Mouse (Mus musculus) midbrain, embryonic 14.5 days (tissue): ENCODE measurements around the gene Tanc2. TPM values are rescaled to one million over a fixed set of nuclear protein-coding genes. Genes with fewer than 3 reads are reported as not detected.
A peak's percentile ranks its signal among the peaks of the same experiment; 100 is the strongest.

Source experiments
- ATAC-seq: fragments of 200-750 bp; cut with Nextera tagmentation; 2 replicates; pipeline ENCODE4 v1.8.0; 2017; ENCODE audit warnings: moderate number of reproducible peaks, moderate library complexity; ENCODE audit not compliant: low FRiP score, low TSS enrichment
- DNase-seq: peaks from one replicate; pipeline ENCODE4 v3.0.0-alpha.2; 2015
- H3K27ac ChIP-seq: fragments of 300-500 bp; sonication (generic); replicated peaks from 2 replicates; pipeline ENCODE4 v1.5.1; 2014; ENCODE audit warnings: mild to moderate bottlenecking, low read depth, low read length, moderate library complexity
- H3K27me3 ChIP-seq: fragments of 300-500 bp; sonication (generic); 2 replicates; pipeline ENCODE4 v1.6.1; 2014; ENCODE audit warnings: low read length, control low read depth, mixed read lengths; ENCODE audit not compliant: control insufficient read depth, insufficient read depth
- H3K36me3 ChIP-seq: fragments of 300-500 bp; sonication (generic); 2 replicates; pipeline ENCODE4 v1.6.1; 2014; ENCODE audit warnings: low read length, control low read depth; ENCODE audit not compliant: control insufficient read depth, insufficient read depth
- H3K4me1 ChIP-seq: fragments of 300-500 bp; sonication (generic); 2 replicates; pipeline ENCODE4 v1.6.1; 2014; ENCODE audit warnings: mild to moderate bottlenecking, antibody characterized with exemption, low read length, control low read depth; ENCODE audit not compliant: control insufficient read depth, insufficient read depth
- H3K4me2 ChIP-seq: fragments of 300-500 bp; sonication (generic); 2 replicates; pipeline ENCODE4 v1.6.1; 2014; ENCODE audit warnings: mild to moderate bottlenecking, low read length, moderate library complexity
- H3K4me3 ChIP-seq: fragments of 300-500 bp; sonication (generic); replicated peaks from 2 replicates; pipeline ENCODE4 v1.5.1; 2014; ENCODE audit warnings: low read depth, low read length
- H3K9ac ChIP-seq: fragments of 300-500 bp; sonication (generic); replicated peaks from 2 replicates; pipeline ENCODE4 v1.6.1; 2014; ENCODE audit warnings: mild to moderate bottlenecking, low read length, moderate library complexity
- H3K9me3 ChIP-seq: fragments of 300-500 bp; sonication (generic); 2 replicates; pipeline ENCODE4 v1.6.1; 2016; ENCODE audit warnings: low read length, control low read depth, mixed read lengths; ENCODE audit not compliant: control insufficient read depth
- WGBS: fragments of 180-500 bp; shearing (Covaris S2); extraction: QIAGEN DNeasy Blood & Tissue Kit; methylation state at CpG from one replicate; pipeline ENCODE4 v1.1.7; 2014; 5-methylcytosine and 5-hydroxymethylcytosine counted together
- polyA plus RNA-seq: library from polyadenylated mRNA; unstranded; fragments of >200 nt; fragmentation: Nextera tagmentation; extraction: Ambion mirVana; gene quantifications from 2 replicates; pipeline ENCODE4 v1.2.1, GENCODE M21; 2014

Tanc2 gene
- polyA plus RNA-seq, 1 experiment from 2014 or later, result 46.4 TPM

DNA sequence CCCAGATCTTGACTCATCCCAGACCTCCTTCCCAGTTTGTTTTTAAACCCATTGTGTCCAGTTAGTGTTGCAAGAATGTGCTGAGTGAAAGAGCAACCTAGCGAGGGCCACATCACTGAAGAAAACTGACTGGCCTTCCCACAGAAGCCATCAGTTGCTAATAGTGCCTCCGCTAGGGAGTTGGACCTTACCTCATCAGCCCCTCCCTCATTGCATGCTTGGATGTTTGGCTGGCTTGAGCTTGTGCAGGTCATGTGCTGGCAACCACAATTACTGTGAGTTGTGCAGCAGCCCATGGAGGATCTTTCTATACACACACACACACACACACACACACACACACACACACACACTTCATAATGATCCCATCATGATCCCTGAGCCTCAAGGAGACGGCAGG is 341.6 kb downstream of the Tanc2 start:
- no peak overlapping the region for H3K4me2 ChIP-seq
- H3K27ac ChIP-seq, result no peak overlapping the region
- no peak overlapping the region for H3K9ac ChIP-seq
- DNase-seq (no peak), ATAC-seq (no peak)
- WGBS, result 81% methylated on average over 3 of the region's 3 CpGs
- H3K36me3 ChIP-seq, result peaks cover 11% of the 10 kb centered on the region; the same call in 1 of the 2 replicates
- no peaks in the 10 kb centered on the region for H3K27me3 ChIP-seq
- no peak overlapping the region for H3K4me3 ChIP-seq
- no peaks in the 10 kb centered on the region for H3K9me3 ChIP-seq
- no peaks in the 10 kb centered on the region; the same call in 1 of the 2 replicates for H3K4me1 ChIP-seq

DNA sequence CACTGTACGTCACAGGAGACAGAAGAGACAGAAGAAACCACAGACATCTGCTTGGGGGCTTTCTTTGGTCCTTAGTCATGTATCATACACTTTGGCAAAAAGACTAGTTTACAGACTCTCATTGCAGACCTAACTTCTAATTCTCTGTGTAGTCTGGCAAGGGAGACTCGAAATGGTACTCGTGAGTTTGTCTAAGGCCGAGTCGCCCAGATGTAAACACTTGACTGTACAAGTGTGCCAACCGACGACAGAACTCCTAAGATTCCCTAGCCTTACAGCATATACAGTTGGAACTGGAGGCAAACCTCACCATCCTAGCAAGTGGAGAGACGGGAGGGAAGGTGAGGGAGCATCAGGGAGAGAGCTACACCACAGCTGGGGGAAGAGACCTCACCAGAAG is 344.0 kb downstream of the Tanc2 start:
- DNase-seq (no peak), ATAC-seq (no peak)
- no peak overlapping the region for H3K4me2 ChIP-seq
- no peaks in the 10 kb centered on the region for H3K9me3 ChIP-seq
- H3K9ac ChIP-seq, result no peak overlapping the region
- H3K4me3 ChIP-seq, result no peak overlapping the region
- H3K4me1 ChIP-seq, result no peaks in the 10 kb centered on the region; the same call in 1 of the 2 replicates
- H3K27me3 ChIP-seq, result no peaks in the 10 kb centered on the region
- no peak overlapping the region for H3K27ac ChIP-seq
- H3K36me3 ChIP-seq, result peaks cover 7% of the 10 kb centered on the region; the same call in 1 of the 2 replicates
- WGBS, result 92% methylated on average over 8 of the region's 8 CpGs

DNA sequence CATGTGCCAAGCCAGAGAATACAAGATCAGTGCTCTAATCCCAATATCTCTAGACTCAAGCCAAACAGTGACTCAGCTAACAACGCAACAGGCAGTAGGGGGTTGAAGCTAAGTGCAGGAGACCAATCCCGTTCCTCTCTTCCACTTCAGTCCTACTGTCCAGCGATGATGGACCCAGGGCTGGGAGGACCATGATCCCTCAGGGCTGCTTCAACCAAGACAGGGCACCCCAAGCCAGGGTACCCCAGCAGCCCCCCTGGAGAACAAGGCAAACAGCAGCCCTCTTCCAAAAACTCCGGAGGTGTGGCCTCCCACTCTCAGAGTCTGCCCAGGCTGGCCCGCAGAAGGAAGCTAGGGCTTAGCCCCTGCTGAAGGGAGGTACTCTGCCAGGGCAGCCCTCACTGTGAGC is 344.5 kb downstream of the Tanc2 start:
- Histone ChIP-seq H3K4me3 (no peak overlapping the region), H3K4me2 (no peak overlapping the region), H3K36me3 (peaks cover 7% of the 10 kb centered on the region; the same call in 1 of the 2 replicates), H3K4me1 (no peaks in the 10 kb centered on the region; the same call in 1 of the 2 replicates), H3K9me3 (no peaks in the 10 kb centered on the region), H3K27me3 (no peaks in the 10 kb centered on the region), H3K27ac (no peak overlapping the region), H3K9ac (no peak overlapping the region)
- WGBS, result 76% methylated on average over 5 of the region's 5 CpGs
- DNase-seq (no peak), ATAC-seq (no peak)

DNA sequence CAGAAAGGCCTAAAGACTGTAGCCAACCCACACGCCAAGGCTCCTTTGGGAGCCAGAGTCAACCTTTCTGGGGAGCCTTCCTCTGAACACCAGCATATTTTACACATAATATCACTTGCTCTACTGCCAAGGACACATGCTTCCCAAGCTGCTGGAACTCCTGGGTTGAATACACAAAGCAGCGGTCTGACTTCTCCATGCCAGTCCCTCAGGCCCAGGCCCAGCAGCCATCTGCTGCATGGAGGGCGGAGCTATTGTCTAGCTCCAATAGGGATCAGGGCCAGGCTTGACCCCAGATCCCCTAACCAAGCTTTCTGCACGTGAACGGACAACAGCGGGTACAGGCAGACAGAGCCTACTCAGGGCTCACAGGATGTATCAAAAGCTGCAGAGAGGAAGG is 345.0 kb downstream of the Tanc2 start:
- WGBS, result 30% methylated on average over 6 of the region's 6 CpGs
- ATAC-seq, result no peak
- Histone ChIP-seq H3K36me3 (peaks cover 7% of the 10 kb centered on the region; the same call in 1 of the 2 replicates), H3K27me3 (no peaks in the 10 kb centered on the region), H3K9me3 (no peaks in the 10 kb centered on the region), H3K4me1 (no peaks in the 10 kb centered on the region; the same call in 1 of the 2 replicates), H3K27ac (no peak overlapping the region), H3K4me3 (no peak overlapping the region), H3K4me2 (no peak overlapping the region), H3K9ac (no peak overlapping the region)
- DNase-seq, result peak; percentile 10

DNA sequence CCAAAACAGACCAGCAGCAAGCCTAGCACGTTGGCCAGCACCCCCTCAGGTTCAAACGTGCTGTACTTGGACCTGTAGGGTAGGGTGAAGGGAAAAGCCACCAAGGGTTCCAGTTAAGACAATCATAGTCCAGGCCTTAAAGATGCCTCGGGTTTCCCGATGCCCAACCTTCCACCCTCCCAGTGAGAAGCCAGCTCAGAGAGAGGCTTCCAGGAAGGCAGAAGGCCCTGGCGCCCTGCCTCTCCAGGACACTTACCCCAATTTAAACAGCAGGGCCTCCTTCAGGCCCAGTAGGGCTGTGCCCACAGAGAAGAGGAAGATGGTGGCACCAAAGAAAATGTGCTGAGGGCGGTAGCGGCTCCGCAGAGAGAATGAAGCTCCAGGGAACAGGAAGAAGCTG is 345.7 kb downstream of the Tanc2 start:
- no peak for ATAC-seq
- Histone ChIP-seq H3K36me3 (peaks cover 7% of the 10 kb centered on the region; the same call in 1 of the 2 replicates), H3K9ac (no peak overlapping the region), H3K4me2 (no peak overlapping the region), H3K9me3 (no peaks in the 10 kb centered on the region), H3K27me3 (no peaks in the 10 kb centered on the region), H3K4me1 (no peaks in the 10 kb centered on the region; the same call in 1 of the 2 replicates), H3K27ac (no peak overlapping the region), H3K4me3 (no peak overlapping the region)
- DNase-seq, result no peak
- 88% methylated on average over 8 of the region's 8 CpGs for WGBS

DNA sequence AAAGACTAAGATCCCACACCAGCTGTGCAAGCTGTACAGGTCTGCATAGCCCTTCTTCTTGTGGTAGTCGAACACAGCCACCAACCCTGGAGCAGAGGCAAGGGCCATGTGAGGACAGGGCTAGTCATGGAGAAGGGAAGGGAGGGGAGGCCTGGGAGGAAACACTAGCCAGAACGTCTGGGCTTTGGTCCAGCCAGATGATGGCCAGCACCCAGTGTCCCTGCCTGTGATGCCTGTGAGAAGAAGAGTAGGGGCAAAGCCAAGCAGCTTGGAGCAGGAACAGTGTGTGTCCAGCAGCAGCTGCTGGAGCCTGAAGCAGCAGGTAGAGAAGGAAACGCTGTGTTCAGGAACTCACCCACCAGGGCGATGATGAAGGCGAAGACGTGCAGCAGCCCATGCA is 346.4 kb downstream of the Tanc2 start:
- no peak overlapping the region for H3K4me2 ChIP-seq
- no peaks in the 10 kb centered on the region for H3K9me3 ChIP-seq
- DNase-seq (no peak), ATAC-seq (no peak)
- no peak overlapping the region for H3K27ac ChIP-seq
- H3K9ac ChIP-seq, result no peak overlapping the region
- H3K27me3 ChIP-seq, result no peaks in the 10 kb centered on the region
- no peaks in the 10 kb centered on the region; the same call in 1 of the 2 replicates for H3K4me1 ChIP-seq
- H3K4me3 ChIP-seq, result no peak overlapping the region
- WGBS, result 91% methylated on average over 6 of the region's 6 CpGs
- H3K36me3 ChIP-seq, result peaks cover 7% of the 10 kb centered on the region; the same call in 1 of the 2 replicates

DNA sequence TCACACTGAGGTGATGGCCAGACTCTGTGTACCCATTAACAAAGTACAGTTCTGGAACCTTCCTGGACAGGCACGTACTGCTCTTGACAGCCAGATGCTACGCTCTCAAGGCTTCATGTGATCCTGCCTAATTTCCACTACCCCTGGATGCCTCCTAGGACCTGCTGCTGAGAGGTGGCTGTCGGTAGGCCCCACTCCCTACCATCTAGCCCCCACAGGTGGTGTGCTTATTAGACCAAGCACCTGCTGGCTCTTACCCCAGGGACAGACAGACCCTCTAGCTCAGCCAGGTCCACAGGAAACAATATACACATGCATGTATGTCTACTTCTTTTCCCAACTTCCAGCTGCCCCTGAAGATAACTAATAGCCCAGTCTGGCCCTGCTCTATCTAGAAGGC is 347.2 kb downstream of the Tanc2 start:
- peaks cover 7% of the 10 kb centered on the region; the same call in 1 of the 2 replicates for H3K36me3 ChIP-seq
- H3K4me1 ChIP-seq, result no peaks in the 10 kb centered on the region; the same call in 1 of the 2 replicates
- 94% methylated on average over 3 of the region's 3 CpGs for WGBS
- H3K9ac ChIP-seq, result no peak overlapping the region
- no peak for DNase-seq
- no peak overlapping the region for H3K4me3 ChIP-seq
- H3K4me2 ChIP-seq, result no peak overlapping the region
- H3K9me3 ChIP-seq, result no peaks in the 10 kb centered on the region
- no peak for ATAC-seq
- no peak overlapping the region for H3K27ac ChIP-seq
- H3K27me3 ChIP-seq, result no peaks in the 10 kb centered on the region

DNA sequence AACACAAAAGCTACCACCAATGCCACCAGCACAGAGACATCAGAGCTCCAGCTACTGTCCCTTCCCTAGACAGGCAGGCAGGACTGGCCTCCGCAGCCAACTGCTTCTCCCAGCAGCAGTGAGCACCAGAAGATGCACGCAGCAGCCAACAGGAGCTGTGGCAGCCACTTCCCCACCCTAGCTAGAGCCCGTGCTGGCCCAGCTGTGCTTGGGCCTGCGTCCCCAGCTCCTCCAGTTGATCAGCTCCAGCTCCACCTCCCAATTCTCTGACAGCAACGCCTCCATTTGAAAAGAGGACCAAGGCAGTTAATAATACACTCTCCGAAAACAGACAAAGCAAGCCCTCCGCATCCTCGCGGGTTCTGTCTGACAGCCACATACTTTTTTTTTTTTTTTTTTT is 349.0 kb downstream of the Tanc2 start:
- Histone ChIP-seq H3K4me3 (no peak overlapping the region), H3K4me1 (no peaks in the 10 kb centered on the region; the same call in 1 of the 2 replicates), H3K36me3 (peaks cover 7% of the 10 kb centered on the region; the same call in 1 of the 2 replicates), H3K4me2 (no peak overlapping the region), H3K9me3 (no peaks in the 10 kb centered on the region), H3K27me3 (no peaks in the 10 kb centered on the region), H3K27ac (no peak overlapping the region), H3K9ac (no peak overlapping the region)
- ATAC-seq (no peak), DNase-seq (no peak)
- 45% methylated on average over 9 of the region's 9 CpGs for WGBS

DNA sequence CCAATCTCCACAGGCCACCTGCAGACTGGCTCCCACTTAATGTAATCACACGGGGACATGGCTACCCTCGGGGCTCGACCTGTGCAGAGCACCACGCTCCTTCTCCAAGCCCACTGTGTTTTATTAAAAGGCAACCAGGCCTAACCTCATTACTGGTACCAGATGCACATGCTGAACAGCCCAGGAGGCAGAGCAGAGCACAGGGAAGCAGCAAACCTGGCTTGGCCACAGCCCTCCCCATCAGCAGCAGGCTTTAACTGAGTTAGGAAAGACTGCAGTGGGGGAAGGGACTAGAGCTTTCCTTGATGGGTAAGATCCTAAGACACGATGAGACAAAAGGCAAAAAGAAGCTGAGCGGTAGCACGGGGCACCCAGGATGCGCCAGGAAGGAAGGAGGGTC is 352.2 kb downstream of the Tanc2 start:
- Histone ChIP-seq H3K4me1 (peaks cover 3% of the 10 kb centered on the region; the same call in 1 of the 2 replicates), H3K4me2 (no peak overlapping the region), H3K9ac (no peak overlapping the region), H3K36me3 (no peaks in the 10 kb centered on the region), H3K9me3 (no peaks in the 10 kb centered on the region), H3K27me3 (no peaks in the 10 kb centered on the region), H3K4me3 (no peak overlapping the region), H3K27ac (no peak overlapping the region)
- DNase-seq (no peak), ATAC-seq (no peak)
- 62% methylated on average over 8 of the region's 8 CpGs for WGBS
